Mouse (Mus musculus): ENCODE measurements around the gene Hsd17b3. TPM values are rescaled to one million over a fixed set of nuclear protein-coding genes. Genes with fewer than 3 reads are reported as not detected.

Gene Hsd17b3
- polyA plus RNA-seq, 1 experiment from 2014 or later = not detected

Other genes starting within 250 kb of the Hsd17b3 start
- gene Slc35d2, start 40.1 kb upstream of the Hsd17b3 start, polyA plus RNA-seq (2015; fragmentation: Nextera tagmentation; extraction: Ambion mirVana) = 0.82 and 1.1 TPM in 2 replicates
- gene Zfp367, start 64.0 kb upstream of the Hsd17b3 start, polyA plus RNA-seq (2015; fragmentation: Nextera tagmentation; extraction: Ambion mirVana) = 4.2 and 4.9 TPM in 2 replicates
- 39.0 and 41.4 TPM in 2 replicates for gene Habp4, start 72.6 kb upstream of the Hsd17b3 start, polyA plus RNA-seq (2015; fragmentation: Nextera tagmentation; extraction: Ambion mirVana)
- gene Cdc14b, start 186.1 kb upstream of the Hsd17b3 start, polyA plus RNA-seq (2015; fragmentation: Nextera tagmentation; extraction: Ambion mirVana) = 2.4 and 2.5 TPM in 2 replicates
- 12.8 and 15.3 TPM in 2 replicates for gene Aaed1, start 223.5 kb upstream of the Hsd17b3 start, polyA plus RNA-seq (2015; fragmentation: Nextera tagmentation; extraction: Ambion mirVana)